ENCODE assay signal across 26 mouse cellular contexts in the genomic region with DNA sequence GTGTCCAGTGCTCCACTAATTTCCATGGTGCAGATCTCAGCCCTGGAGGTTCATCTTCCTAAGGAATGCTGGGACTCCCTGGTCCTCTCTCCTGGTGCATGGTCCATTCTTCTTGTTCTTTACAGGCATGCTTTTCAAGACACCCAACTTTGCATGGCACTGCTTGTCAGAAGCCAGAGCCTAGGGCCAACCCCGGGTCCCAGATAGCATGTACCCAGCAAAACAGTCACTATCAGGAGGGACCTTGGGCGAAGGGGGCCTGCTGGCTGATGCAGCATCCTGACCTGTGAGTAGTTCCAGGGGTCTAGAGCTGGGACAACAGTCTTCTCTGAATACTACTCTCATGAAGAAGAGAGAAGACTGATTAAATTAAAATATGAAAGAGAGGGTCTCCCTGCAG.
"Had no signal": no experiment of that assay in that cellular context is flagged by ENCODE, and none has a peak within 500 bp of the region (broad histone marks: within the 10 kb centered on the region; RNA-seq: fewer than 3 reads in every experiment).

No protein-coding gene starts in this region.

- DNase-seq: gastrocnemius, adult 2 months; gastrocnemius, postnatal 10 days; gastrocnemius, postnatal 25 days; heart, adult 2 months; heart, postnatal 14 days; heart, postnatal 36 days; kidney, adult 18-20 months; kidney, adult 8-10 months; kidney, postnatal 10 days; kidney, postnatal 25 days; kidney, postnatal 4 days; layer of hippocampus, adult 9-11 months had no signal

- H3K36me3 ChIP-seq: heart, embryonic 13.5 days; heart, embryonic 15.5 days; hindbrain, embryonic 10.5 days; hindbrain, embryonic 12.5 days; intestine, embryonic 15.5 days; limb, embryonic 10.5 days; limb, embryonic 12.5 days had no signal

- H3K9ac ChIP-seq: heart, embryonic 13.5 days; heart, embryonic 15.5 days; hindbrain, embryonic 12.5 days; hindbrain, embryonic 14.5 days; intestine, embryonic 15.5 days; limb, embryonic 12.5 days had no signal

- H3K4me2 ChIP-seq: heart, embryonic 11.5 days; heart, embryonic 13.5 days; heart, embryonic 15.5 days; hindbrain, embryonic 12.5 days; hindbrain, embryonic 14.5 days; intestine, embryonic 15.5 days; limb, embryonic 12.5 days had no signal

- H3K4me3 ChIP-seq: gastrocnemius, adult 2 months; heart, adult 2 months; heart, embryonic 13.5 days; heart, embryonic 15.5 days; hindbrain, embryonic 10.5 days; hindbrain, embryonic 12.5 days; intestine, embryonic 15.5 days; left cerebral cortex, adult 2 months; limb, embryonic 10.5 days; limb, embryonic 12.5 days had no signal

- H3K27ac ChIP-seq: gastrocnemius, adult 2 months; heart, adult 2 months; heart, embryonic 13.5 days; heart, embryonic 15.5 days; hindbrain, embryonic 10.5 days; hindbrain, embryonic 12.5 days; hindbrain, embryonic 14.5 days; intestine, embryonic 15.5 days; limb, embryonic 10.5 days; limb, embryonic 12.5 days had no signal

- H3K27me3 ChIP-seq: heart, embryonic 15.5 days; hindbrain, embryonic 12.5 days; intestine, embryonic 15.5 days; limb, embryonic 12.5 days had no signal

- H3K9me3 ChIP-seq: heart, embryonic 13.5 days; heart, embryonic 15.5 days; hindbrain, embryonic 10.5 days; hindbrain, embryonic 12.5 days; intestine, embryonic 15.5 days; limb, embryonic 10.5 days; limb, embryonic 12.5 days had no signal

- ATAC-seq: forebrain, embryonic 16.5 days; hindbrain, embryonic 16.5 days; inflammation-experienced regulatory T-cells, adult 6 months; intestine, embryonic 15.5 days; intestine, postnatal 0 days had no signal
